Mouse (Mus musculus) embryonic fibroblast, embryonic 13.5 days (primary cell): ENCODE results near the gene Vrk2.

ENCODE experiments used
- CTCF ChIP-seq: IDR thresholded peaks from 2 replicates; pipeline ENCODE4 v1.5.1; 2011; ENCODE audit warnings: mild to moderate bottlenecking, control low read depth, low read length, moderate library complexity, borderline replicate concordance; ENCODE audit not compliant: insufficient read depth
- POLR2A ChIP-seq: IDR thresholded peaks from 2 replicates; pipeline ENCODE4 v1.6.1; 2011; ENCODE audit warnings: low read depth, mild to moderate bottlenecking, control low read depth, low read length, moderate library complexity

DNA sequence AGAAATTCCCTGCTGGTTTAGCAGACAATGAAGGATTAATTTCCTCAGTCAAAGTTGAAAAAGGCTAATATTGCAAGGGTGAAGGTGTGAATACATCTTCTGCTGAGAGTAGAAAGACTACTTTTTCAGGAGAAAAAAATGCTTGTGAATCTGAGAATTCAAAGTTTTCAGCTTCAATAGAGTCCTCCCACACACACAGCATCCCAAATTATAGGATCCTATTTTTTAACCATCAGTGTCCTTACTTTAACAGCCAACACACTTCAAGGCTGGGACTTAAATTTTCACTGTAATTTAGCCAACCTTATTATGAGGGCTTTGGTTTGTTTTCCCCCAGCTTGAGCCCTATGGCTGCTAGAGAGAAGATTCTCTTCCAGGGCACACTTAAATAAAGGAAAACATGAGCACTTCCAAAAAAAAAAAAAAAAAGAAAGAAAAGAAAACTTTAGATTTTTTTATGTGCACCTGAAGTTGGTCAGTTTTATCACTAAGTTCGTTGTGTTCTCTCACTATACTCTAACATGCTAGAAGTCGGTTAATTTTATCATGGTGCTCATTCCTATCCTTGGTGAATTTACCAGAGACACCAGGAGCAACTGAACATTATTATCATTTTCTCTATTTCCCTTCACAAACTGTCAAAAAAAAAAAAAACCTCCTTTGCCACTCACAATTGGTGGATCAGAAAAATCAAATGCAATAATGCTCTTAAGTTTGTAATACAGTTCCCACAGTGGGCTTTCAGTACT is 24.9 kb upstream of the Vrk2 start:
- TF ChIP-seq CTCF, result no peak
- no peak for TF ChIP-seq POLR2A
